Mouse (Mus musculus): Measurements from ENCODE around the gene Tmem50b. TPM values are rescaled to one million over a fixed set of nuclear protein-coding genes. Genes with fewer than 3 reads are reported as not detected.
"Not testable (repeated sequence)": the region's sequence is repeated elsewhere in the genome, so short reads cannot be mapped to it uniquely, and the experiment has no call there.

The Tmem50b gene
- total RNA-seq, 4 experiments from 2014 or later = 46.4 to 63.8 (median 60.6) TPM

GRCm38 (mm10) chr16:91537065-91537464, 60.5 kb downstream of the Tmem50b start:
- DNase-seq = no peak

GRCm38 (mm10) chr16:91536372-91536771, 61.2 kb downstream of the Tmem50b start:
- no peak for DNase-seq

- DNase-seq = no peak
Measured at GRCm38 (mm10) chr16:91534888-91535287, 62.7 kb downstream of the Tmem50b start.

- no peak for DNase-seq
Measured at GRCm38 (mm10) chr16:91534477-91534876, 63.1 kb downstream of the Tmem50b start.

- DNase-seq = no peak
Measured at GRCm38 (mm10) chr16:91533097-91534001, 64.3 kb downstream of the Tmem50b start.

GRCm38 (mm10) chr16:91532429-91532828, 65.2 kb downstream of the Tmem50b start:
- DNase-seq = no peak

- DNase-seq = no peak
Measured at GRCm38 (mm10) chr16:91531856-91532255, 65.7 kb downstream of the Tmem50b start.

GRCm38 (mm10) chr16:91530830-91531229, 66.8 kb downstream of the Tmem50b start:
- not testable (repeated sequence) for DNase-seq

GRCm38 (mm10) chr16:91528578-91528977, 69.0 kb downstream of the Tmem50b start:
- DNase-seq = no peak

- DNase-seq = no peak
Measured at GRCm38 (mm10) chr16:91527500-91527899, 70.1 kb downstream of the Tmem50b start.

- DNase-seq = peak; percentile 31
Measured at GRCm38 (mm10) chr16:91527051-91527450, 70.5 kb downstream of the Tmem50b start.

- DNase-seq = no peak
Measured at GRCm38 (mm10) chr16:91526274-91526673, 71.3 kb downstream of the Tmem50b start.

Small RNA genes lying within 50 kb of the gene (microRNA-seq; reads per million reads assigned to microRNA genes)
- gene Mir6367 = 0 reads per million in 2 experiments

Other genes starting within 250 kb of the Tmem50b start
- 100 to 1,000 TPM in 1 of 4 experiments, 10 to 100 TPM in 3; 83.7 to 103 (median 95.8) TPM for gene Ifnar2, start 225.0 kb downstream of the Tmem50b start, total RNA-seq (2022)
- under 1 TPM in 1 of 4 experiments, not detected in 3; 0.54 TPM for gene Gm21970, start 206.1 kb downstream of the Tmem50b start, total RNA-seq (2022)
- 100 to 1,000 TPM; 281 to 305 (median 301) TPM for gene Il10rb, start 191.6 kb downstream of the Tmem50b start, total RNA-seq (2022)
- 10 to 100 TPM; 53.4 to 86.0 (median 68.6) TPM for gene Ifnar1, start 112.6 kb downstream of the Tmem50b start, total RNA-seq (2022)
- gene Ifngr2, start 50.7 kb downstream of the Tmem50b start, total RNA-seq (2022) = 10 to 100 TPM; 21.8 to 35.9 (median 29.7) TPM
- 10 to 100 TPM; 13.3 to 17.8 (median 14.2) TPM for gene Dnajc28, start 21.2 kb upstream of the Tmem50b start, total RNA-seq (2022)
- 100 to 1,000 TPM; 112 to 153 (median 129) TPM for gene Gart, start 49.2 kb upstream of the Tmem50b start, total RNA-seq (2022)
- gene Son, start 49.7 kb upstream of the Tmem50b start, total RNA-seq (2022) = 100 to 1,000 TPM; 235 to 405 (median 309) TPM
- gene Donson, start 91.0 kb upstream of the Tmem50b start, total RNA-seq (2022) = 10 to 100 TPM in 1 of 4 experiments, 1 to 10 TPM in 3; 4.0 to 13.1 (median 7.2) TPM
- 10 to 100 TPM; 49.9 to 75.8 (median 63.0) TPM for gene Cryzl1, start 131.2 kb upstream of the Tmem50b start, total RNA-seq (2022)
- gene Itsn1, start 131.5 kb upstream of the Tmem50b start, total RNA-seq (2022) = 10 to 100 TPM; 43.3 to 68.5 (median 55.7) TPM

Data from adrenal gland, adult 8-10 months (tissue).